Comparison of ENCODE assay signal across 8 mouse cellular contexts in the genomic region with DNA sequence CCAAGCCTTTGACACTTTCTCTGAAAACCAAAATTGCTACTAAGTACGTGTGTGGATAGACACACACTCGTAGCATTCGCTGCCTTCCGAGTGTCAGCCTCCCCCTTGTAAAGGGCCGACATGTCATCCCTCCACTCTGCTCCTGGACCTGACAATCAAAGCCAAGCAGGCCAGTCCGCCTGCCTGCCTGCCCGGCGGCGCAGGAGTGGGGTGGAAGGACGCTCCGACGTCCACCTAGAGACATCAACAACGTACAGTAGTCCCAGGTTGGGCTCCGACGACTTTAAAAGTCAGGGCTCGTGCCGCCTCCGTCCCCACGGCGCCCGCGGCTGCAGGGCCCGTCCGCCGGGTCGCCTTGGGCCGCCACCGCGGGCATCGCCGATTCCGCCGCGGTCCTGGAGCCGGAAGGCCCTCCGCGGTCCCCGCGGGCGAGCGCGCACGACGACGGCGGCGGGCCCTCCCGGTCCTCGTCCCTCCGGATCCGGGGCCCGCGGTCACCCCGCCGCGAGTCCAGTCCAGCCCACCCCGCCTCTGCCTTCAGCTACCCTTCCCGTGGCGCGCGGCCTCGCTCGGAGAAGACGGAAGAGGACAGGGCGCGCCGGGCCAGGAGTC. TPM values are rescaled to one million over a fixed set of nuclear protein-coding genes. Genes with fewer than 3 reads are reported as not detected.
DNase-seq lines count a peak whose midpoint lies in the region; ATAC-seq and TF ChIP-seq lines count a peak whose summit lies in the region.

No protein-coding gene starts in this region.

- no peak for TF ChIP-seq CTCF in heart, adult 2 months (IDR thresholded peaks at IDR 0.05)
- no peak for TF ChIP-seq CTCF in G1E (IDR thresholded peaks at IDR 0.05; ENCODE audit: low read depth, low read length)

- H3K9me3 ChIP-seq in G1E (replicated peaks) = peaks cover 7% of the 10 kb centered on the region
- no peaks in the 10 kb centered on the region for H3K9me3 ChIP-seq in embryonic facial prominence, embryonic 15.5 days (replicated peaks)
- 0 out of 2 replicates have a peak, but pooled peaks cover 4% of the 10 kb centered on the region for H3K9me3 ChIP-seq in hindbrain, embryonic 12.5 days (replicated peaks)
- H3K9me3 ChIP-seq in limb, embryonic 10.5 days (replicated peaks) = no peaks in the 10 kb centered on the region
- peaks cover 3% of the 10 kb centered on the region; the same call in 1 of the 2 replicates for H3K9me3 ChIP-seq in midbrain, embryonic 14.5 days (ENCODE audit: control insufficient read depth, low read length)
- H3K9me3 ChIP-seq in stomach, embryonic 15.5 days = no peaks in the 10 kb centered on the region

- peak overlapping the region; percentile 83 for H3K4me3 ChIP-seq in heart, adult 2 months
- peak overlapping the region; percentile 92 for H3K4me3 ChIP-seq in G1E (ENCODE audit: low read depth, low read length)
- H3K4me3 ChIP-seq in embryonic facial prominence, embryonic 15.5 days (replicated peaks) = peak overlapping the region; percentile 84
- peak overlapping the region; percentile 95 for H3K4me3 ChIP-seq in hindbrain, embryonic 12.5 days
- peak overlapping the region; percentile 84 for H3K4me3 ChIP-seq in limb, embryonic 10.5 days
- peak overlapping the region; percentile 76 for H3K4me3 ChIP-seq in midbrain, embryonic 14.5 days (replicated peaks; ENCODE audit: low read depth, low read length)
- peak overlapping the region; percentile 73 for H3K4me3 ChIP-seq in stomach, embryonic 15.5 days (replicated peaks)

- 1% methylated on average over 59 of the region's 67 CpGs for WGBS in heart, adult 2 months
- under 1% methylated on average over 66 of the region's 67 CpGs for WGBS in embryonic facial prominence, embryonic 15.5 days
- WGBS in hindbrain, embryonic 12.5 days = under 1% methylated on average over 53 of the region's 67 CpGs
- under 1% methylated on average over 67 of the region's 67 CpGs for WGBS in limb, embryonic 10.5 days
- under 1% methylated on average over 67 of the region's 67 CpGs for WGBS in midbrain, embryonic 14.5 days
- under 1% methylated on average over 66 of the region's 67 CpGs for WGBS in stomach, embryonic 15.5 days

- peaks cover 1% of the 10 kb centered on the region; the same call in 1 of the 2 replicates for H3K79me2 ChIP-seq in heart, adult 2 months (replicated peaks; ENCODE audit: control insufficient read depth, insufficient read depth, low read length)

- DNase-seq in heart, adult 2 months = peak in 1 of 2 experiments; percentile 84
- DNase-seq in heart, adult 8-10 months (ENCODE audit: low spot score) = no peak
- DNase-seq in G1E (ENCODE audit: low spot score) = peak; percentile 22
- peak; percentile 76 for DNase-seq in limb, embryonic 10.5 days (ENCODE audit: low spot score)
- DNase-seq in midbrain, embryonic 14.5 days = peak; percentile 72

- ATAC-seq in G1E (ENCODE audit: extremely low read depth, insufficient number of reproducible peaks, low FRiP score, poor library complexity, severe bottlenecking) = no peak
- peak; percentile 31 for ATAC-seq in embryonic facial prominence, embryonic 15.5 days (ENCODE audit: insufficient number of reproducible peaks, low FRiP score, low TSS enrichment, low read depth)
- peak; percentile 53 for ATAC-seq in hindbrain, embryonic 12.5 days (ENCODE audit: low FRiP score)
- ATAC-seq in midbrain, embryonic 14.5 days (ENCODE audit: low FRiP score, low TSS enrichment) = peak; percentile 35
- ATAC-seq in stomach, embryonic 15.5 days (ENCODE audit: insufficient read depth, low FRiP score, low read depth) = peak; percentile 6; the same call in 1 of the 2 replicates

- no peak for TF ChIP-seq EP300 in heart, adult 2 months (IDR thresholded peaks at IDR 0.05; ENCODE audit: insufficient read depth, low read depth, low read length)

- H3K4me1 ChIP-seq in heart, adult 2 months (ENCODE audit: control insufficient read depth, insufficient read depth, low read length) = peaks cover 10% of the 10 kb centered on the region
- peaks cover 44% of the 10 kb centered on the region for H3K4me1 ChIP-seq in G1E (ENCODE audit: insufficient read depth, low read depth, low read length)
- peaks cover 23% of the 10 kb centered on the region for H3K4me1 ChIP-seq in embryonic facial prominence, embryonic 15.5 days
- H3K4me1 ChIP-seq in hindbrain, embryonic 12.5 days = peaks cover 30% of the 10 kb centered on the region
- peaks cover 25% of the 10 kb centered on the region for H3K4me1 ChIP-seq in limb, embryonic 10.5 days
- H3K4me1 ChIP-seq in midbrain, embryonic 14.5 days (ENCODE audit: control insufficient read depth, insufficient read depth, low read length) = peaks cover 29% of the 10 kb centered on the region
- H3K4me1 ChIP-seq in stomach, embryonic 15.5 days = peaks cover 13% of the 10 kb centered on the region

- peak overlapping the region; percentile 95 for H3K9ac ChIP-seq in heart, adult 2 months (ENCODE audit: low read depth, low read length)
- peak overlapping the region; percentile 90 for H3K9ac ChIP-seq in embryonic facial prominence, embryonic 15.5 days
- H3K9ac ChIP-seq in hindbrain, embryonic 12.5 days = peak overlapping the region; percentile 99
- peak overlapping the region; percentile 99 for H3K9ac ChIP-seq in midbrain, embryonic 14.5 days (replicated peaks; ENCODE audit: low read length)
- H3K9ac ChIP-seq in stomach, embryonic 15.5 days = peak overlapping the region; percentile 98

- H3K4me2 ChIP-seq in embryonic facial prominence, embryonic 15.5 days (replicated peaks) = peak overlapping the region; percentile 71
- H3K4me2 ChIP-seq in hindbrain, embryonic 12.5 days (replicated peaks) = peak overlapping the region; percentile 85
- peak overlapping the region; percentile 92 for H3K4me2 ChIP-seq in midbrain, embryonic 14.5 days (ENCODE audit: low read length)
- H3K4me2 ChIP-seq in stomach, embryonic 15.5 days = peak overlapping the region; percentile 86

- intact Hi-C loops in heart, adult 2 months (cut with DNase I) = loop anchor here (2.0 to 10.0 kb wide), 4 partner anchors 88 to 490 kb away; partner anchors contain the start of genes Ano6, Scaf11 and Slc38a2

- H3K27ac ChIP-seq in heart, adult 2 months = peak overlapping the region; percentile 97
- peak overlapping the region; percentile 100 for H3K27ac ChIP-seq in embryonic facial prominence, embryonic 15.5 days (replicated peaks)
- H3K27ac ChIP-seq in hindbrain, embryonic 12.5 days = peak overlapping the region; percentile 100
- H3K27ac ChIP-seq in limb, embryonic 10.5 days = peak overlapping the region; percentile 100
- peak overlapping the region; percentile 100 for H3K27ac ChIP-seq in midbrain, embryonic 14.5 days (replicated peaks; ENCODE audit: low read depth, low read length)
- peak overlapping the region; percentile 100 for H3K27ac ChIP-seq in stomach, embryonic 15.5 days

- H3K36me3 ChIP-seq in heart, adult 2 months (ENCODE audit: control insufficient read depth, insufficient read depth, low read length) = peaks cover 14% of the 10 kb centered on the region
- H3K36me3 ChIP-seq in G1E (replicated peaks) = peaks cover 29% of the 10 kb centered on the region
- H3K36me3 ChIP-seq in embryonic facial prominence, embryonic 15.5 days = peaks cover 15% of the 10 kb centered on the region
- peaks cover 12% of the 10 kb centered on the region; the same call in 1 of the 2 replicates for H3K36me3 ChIP-seq in hindbrain, embryonic 12.5 days
- H3K36me3 ChIP-seq in limb, embryonic 10.5 days = peaks cover 25% of the 10 kb centered on the region
- H3K36me3 ChIP-seq in midbrain, embryonic 14.5 days (ENCODE audit: control insufficient read depth, insufficient read depth, low read length) = 0 out of 2 replicates have a peak, but pooled peaks cover 4% of the 10 kb centered on the region
- peaks cover 6% of the 10 kb centered on the region; the same call in 1 of the 2 replicates for H3K36me3 ChIP-seq in stomach, embryonic 15.5 days

- TF ChIP-seq POLR2A in heart, adult 2 months (IDR thresholded peaks at IDR 0.05; ENCODE audit: insufficient read depth, low read depth, low read length) = peak; percentile 41; the same call in 1 of the 2 replicates

- H3K27me3 ChIP-seq in heart, adult 2 months (ENCODE audit: control insufficient read depth, insufficient read depth, low read length) = no peaks in the 10 kb centered on the region
- no peaks in the 10 kb centered on the region for H3K27me3 ChIP-seq in G1E (ENCODE audit: insufficient read depth, low read length)
- H3K27me3 ChIP-seq in embryonic facial prominence, embryonic 15.5 days = no peaks in the 10 kb centered on the region
- no peaks in the 10 kb centered on the region for H3K27me3 ChIP-seq in hindbrain, embryonic 12.5 days
- H3K27me3 ChIP-seq in limb, embryonic 10.5 days (ENCODE audit: low read depth, poor library complexity, severe bottlenecking) = no peaks in the 10 kb centered on the region
- H3K27me3 ChIP-seq in midbrain, embryonic 14.5 days (ENCODE audit: control insufficient read depth, insufficient read depth, low read length) = no peaks in the 10 kb centered on the region
- H3K27me3 ChIP-seq in stomach, embryonic 15.5 days (replicated peaks) = no peaks in the 10 kb centered on the region

RNA-seq across cellular contexts. Expression of gene Arid2, which starts 2.5 kb away (rescaled TPM):
- 10 to 100 TPM; 20.1 to 21.1 TPM for total RNA-seq in heart, adult 2 months (2021)
- polyA plus RNA-seq in heart, adult 2 months (2012; rRNA removed) = 8.0 and 13.7 TPM in 2 replicates
- total RNA-seq in heart, adult 8-10 months (2022) = 10 to 100 TPM; 18.8 to 22.3 (median 21.2) TPM
- total RNA-seq in G1E (2014; fragmentation: Nextera tagmentation) (95.3 and 100 TPM in 2 replicates), G1E (2017) (45.8 and 48.7 TPM in 2 replicates)
- 15.8 and 16.0 TPM in 2 replicates for polyA plus RNA-seq in G1E (2012)
- polyA plus RNA-seq in embryonic facial prominence, embryonic 15.5 days (2015; fragmentation: Nextera tagmentation; extraction: Ambion mirVana) = 21.3 and 22.8 TPM in 2 replicates
- polyA plus RNA-seq in hindbrain, embryonic 12.5 days (2016; fragmentation: Nextera tagmentation; extraction: Ambion mirVana) = 34.4 and 37.3 TPM in 2 replicates
- 29.5 and 34.9 TPM in 2 replicates for polyA plus RNA-seq in limb, embryonic 10.5 days (2016; fragmentation: Nextera tagmentation; extraction: Ambion mirVana)
- 30.6 and 32.4 TPM in 2 replicates for polyA plus RNA-seq in midbrain, embryonic 14.5 days (2014; fragmentation: Nextera tagmentation; extraction: Ambion mirVana)
- polyA plus RNA-seq in stomach, embryonic 15.5 days (2015; fragmentation: Nextera tagmentation; extraction: Ambion mirVana) = 18.4 and 19.4 TPM in 2 replicates
